Mouse (Mus musculus): ENCODE measurements at regions not wholly inside any gene's neighbourhood (a gene's known extent, or its start where the extent isn't known, plus 50 kb on each side); places are given as distances from the start of the nearest gene placed in this dataset.

- WGBS, result 66% methylated on average over 2 of the region's 2 CpGs
Measured at GRCm38 (mm10) chrX:7474831-7475230, 98.6 kb upstream of the Foxp3 start.

GRCm38 (mm10) chrX:7473814-7474213 lies 98.2 kb upstream of the Usp27x start:
- WGBS, result 29% methylated on average over 2 of the region's 2 CpGs
- no peaks in the 10 kb centered on the region for H3K9me3 ChIP-seq (replicated peaks)
- H3K4me2 ChIP-seq (replicated peaks), result no peak overlapping the region
- ATAC-seq (ENCODE audit: insufficient number of reproducible peaks, low FRiP score, low TSS enrichment, low read depth), result no peak
- no peak overlapping the region for H3K27ac ChIP-seq (replicated peaks)
- H3K4me3 ChIP-seq (replicated peaks), result no peak overlapping the region
- no peak overlapping the region for H3K9ac ChIP-seq
- H3K36me3 ChIP-seq, result no peaks in the 10 kb centered on the region
- no peaks in the 10 kb centered on the region for H3K4me1 ChIP-seq
- H3K27me3 ChIP-seq, result no peaks in the 10 kb centered on the region

More at GRCm38 (mm10) chrX:7474831-7475230, 98.6 kb upstream of the Foxp3 start:
- H3K4me3 ChIP-seq (replicated peaks), result no peak overlapping the region
- no peaks in the 10 kb centered on the region for H3K27me3 ChIP-seq
- no peak for ATAC-seq (ENCODE audit: insufficient number of reproducible peaks, low FRiP score, low TSS enrichment, low read depth)
- H3K27ac ChIP-seq (replicated peaks), result no peak overlapping the region
- H3K4me1 ChIP-seq, result no peaks in the 10 kb centered on the region
- H3K9ac ChIP-seq, result no peak overlapping the region
- H3K9me3 ChIP-seq (replicated peaks), result no peaks in the 10 kb centered on the region
- no peak overlapping the region for H3K4me2 ChIP-seq (replicated peaks)
- H3K36me3 ChIP-seq, result no peaks in the 10 kb centered on the region

GRCm38 (mm10) chrX:7469801-7470200 lies 94.2 kb upstream of the Usp27x start:
- H3K27me3 ChIP-seq, result no peaks in the 10 kb centered on the region
- WGBS, result 86% methylated on average over 1 of the region's 1 CpGs
- no peak overlapping the region for H3K27ac ChIP-seq (replicated peaks)
- ATAC-seq (ENCODE audit: insufficient number of reproducible peaks, low FRiP score, low TSS enrichment, low read depth), result no peak
- no peaks in the 10 kb centered on the region for H3K9me3 ChIP-seq (replicated peaks)
- no peaks in the 10 kb centered on the region for H3K36me3 ChIP-seq
- no peak overlapping the region for H3K4me3 ChIP-seq (replicated peaks)
- H3K4me2 ChIP-seq (replicated peaks), result no peak overlapping the region
- H3K9ac ChIP-seq, result no peak overlapping the region
- no peaks in the 10 kb centered on the region for H3K4me1 ChIP-seq

GRCm38 (mm10) chrX:7467985-7468384 lies 92.4 kb upstream of the Usp27x start:
- no peak overlapping the region for H3K4me2 ChIP-seq (replicated peaks)
- H3K4me3 ChIP-seq (replicated peaks), result no peak overlapping the region
- H3K9me3 ChIP-seq (replicated peaks), result no peaks in the 10 kb centered on the region
- H3K27ac ChIP-seq (replicated peaks), result no peak overlapping the region
- H3K27me3 ChIP-seq, result no peaks in the 10 kb centered on the region
- no peaks in the 10 kb centered on the region for H3K4me1 ChIP-seq
- no peak for ATAC-seq (ENCODE audit: insufficient number of reproducible peaks, low FRiP score, low TSS enrichment, low read depth)
- H3K36me3 ChIP-seq, result no peaks in the 10 kb centered on the region
- 56% methylated on average over 1 of the region's 1 CpGs for WGBS
- no peak overlapping the region for H3K9ac ChIP-seq

GRCm38 (mm10) chrX:7456851-7457250 lies 81.2 kb upstream of the Usp27x start:
- ATAC-seq (ENCODE audit: insufficient number of reproducible peaks, low FRiP score, low TSS enrichment, low read depth), result no peak
- Histone ChIP-seq H3K36me3 (no peaks in the 10 kb centered on the region), H3K4me2 (replicated peaks) (no peak overlapping the region), H3K4me1 (no peaks in the 10 kb centered on the region), H3K27ac (replicated peaks) (no peak overlapping the region), H3K4me3 (replicated peaks) (no peak overlapping the region), H3K9ac (no peak overlapping the region), H3K9me3 (replicated peaks) (no peaks in the 10 kb centered on the region), H3K27me3 (no peaks in the 10 kb centered on the region)
- 40% methylated on average over 4 of the region's 4 CpGs for WGBS

GRCm38 (mm10) chrX:7445035-7445434 lies 69.4 kb upstream of the Usp27x start:
- WGBS, result 73% methylated on average over 3 of the region's 3 CpGs
- no peak for ATAC-seq (ENCODE audit: insufficient number of reproducible peaks, low FRiP score, low TSS enrichment, low read depth)
- H3K4me2 ChIP-seq (replicated peaks), result no peak overlapping the region

GRCm38 (mm10) chrX:7444583-7444982 lies 69.0 kb upstream of the Usp27x start:
- Histone ChIP-seq H3K9ac (no peak overlapping the region), H3K27ac (replicated peaks) (no peak overlapping the region), H3K36me3 (no peaks in the 10 kb centered on the region), H3K27me3 (no peaks in the 10 kb centered on the region), H3K4me3 (replicated peaks) (no peak overlapping the region), H3K4me2 (replicated peaks) (no peak overlapping the region), H3K4me1 (no peaks in the 10 kb centered on the region), H3K9me3 (replicated peaks) (no peaks in the 10 kb centered on the region)
- 46% methylated on average over 5 of the region's 6 CpGs for WGBS
- ATAC-seq (ENCODE audit: insufficient number of reproducible peaks, low FRiP score, low TSS enrichment, low read depth), result no peak

More at GRCm38 (mm10) chrX:7445035-7445434, 69.4 kb upstream of the Usp27x start:
- no peak overlapping the region for H3K27ac ChIP-seq (replicated peaks)
- no peaks in the 10 kb centered on the region for H3K9me3 ChIP-seq (replicated peaks)
- no peaks in the 10 kb centered on the region for H3K36me3 ChIP-seq
- H3K4me1 ChIP-seq, result no peaks in the 10 kb centered on the region
- H3K27me3 ChIP-seq, result no peaks in the 10 kb centered on the region
- H3K4me3 ChIP-seq (replicated peaks), result no peak overlapping the region
- no peak overlapping the region for H3K9ac ChIP-seq

- ATAC-seq (ENCODE audit: insufficient number of reproducible peaks, low FRiP score, low TSS enrichment, low read depth), result no peak
- no peak overlapping the region for H3K27ac ChIP-seq (replicated peaks)
- 43% methylated on average over 6 of the region's 6 CpGs for WGBS
- H3K4me1 ChIP-seq, result no peaks in the 10 kb centered on the region
- H3K27me3 ChIP-seq, result no peaks in the 10 kb centered on the region
- no peak overlapping the region for H3K9ac ChIP-seq
- H3K9me3 ChIP-seq (replicated peaks), result no peaks in the 10 kb centered on the region
- no peak overlapping the region for H3K4me3 ChIP-seq (replicated peaks)
- no peaks in the 10 kb centered on the region for H3K36me3 ChIP-seq
- H3K4me2 ChIP-seq (replicated peaks), result no peak overlapping the region
Measured at GRCm38 (mm10) chrX:7443996-7444421, 68.4 kb upstream of the Usp27x start.

- Histone ChIP-seq H3K4me1 (no peaks in the 10 kb centered on the region), H3K9me3 (replicated peaks) (no peaks in the 10 kb centered on the region), H3K9ac (no peak overlapping the region), H3K27ac (replicated peaks) (no peak overlapping the region), H3K36me3 (no peaks in the 10 kb centered on the region), H3K27me3 (no peaks in the 10 kb centered on the region), H3K4me3 (replicated peaks) (no peak overlapping the region), H3K4me2 (replicated peaks) (no peak overlapping the region)
- 78% methylated on average over 2 of the region's 2 CpGs for WGBS
- no peak for ATAC-seq (ENCODE audit: insufficient number of reproducible peaks, low FRiP score, low TSS enrichment, low read depth)
Measured at GRCm38 (mm10) chrX:7435375-7436042, 59.9 kb upstream of the Usp27x start.

- Histone ChIP-seq H3K36me3 (no peaks in the 10 kb centered on the region), H3K27me3 (no peaks in the 10 kb centered on the region), H3K4me1 (peaks cover 3% of the 10 kb centered on the region; the same call in 1 of the 2 replicates), H3K9me3 (replicated peaks) (no peaks in the 10 kb centered on the region), H3K4me3 (replicated peaks) (no peak overlapping the region), H3K27ac (replicated peaks) (no peak overlapping the region), H3K9ac (no peak overlapping the region), H3K4me2 (replicated peaks) (no peak overlapping the region)
- no peak for ATAC-seq (ENCODE audit: insufficient number of reproducible peaks, low FRiP score, low TSS enrichment, low read depth)
- 41% methylated on average over 2 of the region's 2 CpGs for WGBS
Measured at GRCm38 (mm10) chrX:7434268-7434667, 58.6 kb upstream of the Usp27x start.

- Histone ChIP-seq H3K27me3 (no peaks in the 10 kb centered on the region), H3K4me2 (replicated peaks) (no peak overlapping the region), H3K36me3 (no peaks in the 10 kb centered on the region), H3K9ac (no peak overlapping the region), H3K27ac (replicated peaks) (no peak overlapping the region), H3K4me3 (replicated peaks) (no peak overlapping the region), H3K4me1 (peaks cover 9% of the 10 kb centered on the region; the same call in 1 of the 2 replicates), H3K9me3 (replicated peaks) (no peaks in the 10 kb centered on the region)
- WGBS, result 65% methylated on average over 1 of the region's 1 CpGs
- no peak for ATAC-seq (ENCODE audit: insufficient number of reproducible peaks, low FRiP score, low TSS enrichment, low read depth)
Measured at GRCm38 (mm10) chrX:7430456-7430855, 54.8 kb upstream of the Usp27x start.

- Histone ChIP-seq H3K27ac (replicated peaks) (no peak overlapping the region), H3K4me3 (replicated peaks) (no peak overlapping the region), H3K9me3 (replicated peaks) (no peaks in the 10 kb centered on the region), H3K27me3 (no peaks in the 10 kb centered on the region), H3K4me2 (replicated peaks) (no peak overlapping the region), H3K4me1 (peaks cover 9% of the 10 kb centered on the region; the same call in 1 of the 2 replicates), H3K9ac (no peak overlapping the region), H3K36me3 (no peaks in the 10 kb centered on the region)
- no peak for ATAC-seq (ENCODE audit: insufficient number of reproducible peaks, low FRiP score, low TSS enrichment, low read depth)
- 22% methylated on average over 5 of the region's 5 CpGs for WGBS
Measured at GRCm38 (mm10) chrX:7429524-7429865, 53.9 kb upstream of the Usp27x start.
